Comparison of ENCODE assay signal across 16 mouse cellular contexts in the genomic region with DNA sequence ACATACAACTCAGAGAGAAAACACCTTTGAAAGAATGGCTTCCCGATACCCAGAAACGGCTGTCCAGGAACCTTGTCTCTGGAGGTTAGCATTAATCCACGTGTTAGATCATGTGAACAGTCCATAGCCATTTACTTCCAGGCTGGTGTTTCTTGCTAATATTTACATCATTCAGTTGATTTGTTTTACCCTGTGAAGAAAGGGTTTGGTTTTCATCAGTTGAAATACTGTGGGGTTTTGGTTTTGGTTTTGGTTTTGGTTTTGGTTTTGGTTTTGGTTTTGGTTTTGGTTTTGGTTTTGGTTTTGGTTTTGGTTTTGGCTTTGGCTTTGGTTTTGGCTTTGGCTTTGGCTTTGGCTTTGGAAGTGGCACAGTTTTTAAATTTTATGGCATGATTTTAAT. TPM values are rescaled to one million over a fixed set of nuclear protein-coding genes. Genes with fewer than 3 reads are reported as not detected.
DNase-seq lines count a peak whose midpoint lies in the region; ATAC-seq and TF ChIP-seq lines count a peak whose summit lies in the region.
"Had no signal": no experiment of that assay in that cellular context is flagged by ENCODE, and none has a peak within 500 bp of the region (broad histone marks: within the 10 kb centered on the region; RNA-seq: fewer than 3 reads in every experiment).

No protein-coding gene starts in this region.

- H3K27me3 ChIP-seq in CH12.LX (replicated peaks) = no peaks in the 10 kb centered on the region
- H3K27me3 ChIP-seq in midbrain, embryonic 14.5 days (ENCODE audit: control insufficient read depth, insufficient read depth, low read length) = peaks cover 5% of the 10 kb centered on the region; the same call in 1 of the 2 replicates

- in situ Hi-C loops in CH12.LX (cut with MboI; ENCODE audit: low pct_ligation_motif_present, low pct_unique_long_range_greater_than_20kb, low sequenced_read_pairs) = no loop called here

- no peak for TF ChIP-seq EP300 in CH12.LX (IDR thresholded peaks at IDR 0.05; ENCODE audit: low read length)

- peak; percentile 17 for ATAC-seq in activated CD4-positive, CD25-positive, alpha-beta regulatory T cell, adult 4 months
- no peak for ATAC-seq in midbrain, embryonic 14.5 days (ENCODE audit: low FRiP score, low TSS enrichment)
- ATAC-seq: forebrain, embryonic 13.5 days; forebrain, embryonic 16.5 days; hindbrain, embryonic 16.5 days; intestine, postnatal 0 days had no signal

- H3K36me3 ChIP-seq in CH12.LX (replicated peaks in 1 of 2; ENCODE audit: control insufficient read depth in 1 of 2, insufficient read depth in 1 of 2, low read length in 1 of 2) = no peaks in the 10 kb centered on the region
- no peaks in the 10 kb centered on the region for H3K36me3 ChIP-seq in midbrain, embryonic 14.5 days (ENCODE audit: control insufficient read depth, insufficient read depth, low read length)
- H3K36me3 ChIP-seq: forebrain, embryonic 10.5 days; hindbrain, embryonic 13.5 days had no signal

- H3K79me2 ChIP-seq in CH12.LX (replicated peaks; ENCODE audit: control insufficient read depth, extremely low read depth, insufficient read depth, poor library complexity, severe bottlenecking) = no peaks in the 10 kb centered on the region

- TF ChIP-seq POLR2A in CH12.LX (IDR thresholded peaks at IDR 0.05; ENCODE audit: low read depth, low read length) = no peak

- TF ChIP-seq RAD21 in CH12.LX (IDR thresholded peaks at IDR 0.05; ENCODE audit: low read depth, low read length) = no peak

- peak; percentile 28 for DNase-seq in CD4-positive helper T cell, adult 2 months (ENCODE audit: low read depth, low spot score)
- no peak for DNase-seq in CH12.LX (ENCODE audit: extremely low read depth)
- DNase-seq in naive thymus-derived CD4-positive, alpha-beta T cell, adult 2 months (ENCODE audit: low read depth) = peak; percentile 50
- no peak for DNase-seq in midbrain, embryonic 14.5 days
- DNase-seq in kidney, adult 8-10 months = no peak
- no peak for DNase-seq in left cerebral cortex, adult 11 months (ENCODE audit: low spot score)
- no peak for DNase-seq in right cerebral cortex, postnatal 14 days

- peaks cover 9% of the 10 kb centered on the region for H3K9me3 ChIP-seq in CH12.LX (replicated peaks; ENCODE audit: low read length)
- no peaks in the 10 kb centered on the region for H3K9me3 ChIP-seq in midbrain, embryonic 14.5 days (ENCODE audit: control insufficient read depth, low read length)
- H3K9me3 ChIP-seq: hindbrain, embryonic 13.5 days had no signal

- dilution Hi-C loops in CH12.LX (cut with MboI; ENCODE audit: extremely low pct_ligation_motif_present, extremely low pct_unique_long_range_greater_than_20kb, low sequenced_read_pairs) = no loop called here

- H3K9ac ChIP-seq in CH12.LX (ENCODE audit: insufficient read depth, low read depth) = no peak overlapping the region
- H3K9ac ChIP-seq in midbrain, embryonic 14.5 days (replicated peaks; ENCODE audit: low read length) = no peak overlapping the region
- H3K9ac ChIP-seq: forebrain, embryonic 13.5 days; hindbrain, embryonic 13.5 days had no signal

- no peak overlapping the region for H3K27ac ChIP-seq in CH12.LX (ENCODE audit: insufficient read depth, low read depth)
- no peak overlapping the region for H3K27ac ChIP-seq in midbrain, embryonic 14.5 days (replicated peaks; ENCODE audit: low read depth, low read length)
- H3K27ac ChIP-seq: forebrain, embryonic 10.5 days; forebrain, embryonic 13.5 days; gastrocnemius, adult 2 months; hindbrain, embryonic 13.5 days had no signal

- TF ChIP-seq CTCF in CH12.LX (conservative IDR thresholded peaks at IDR 0.05 in 1 of 2, IDR thresholded peaks at IDR 0.05 in 1 of 2; ENCODE audit: low read depth in 2 of 2, low read length in 2 of 2) = no peak

- H3K4me3 ChIP-seq in CH12.LX (replicated peaks in 1 of 3; ENCODE audit: low read depth in 2 of 3, low read length in 2 of 3, poor library complexity in 1 of 3) = no peak overlapping the region
- H3K4me3 ChIP-seq in midbrain, embryonic 14.5 days (replicated peaks; ENCODE audit: low read depth, low read length) = no peak overlapping the region
- H3K4me3 ChIP-seq: forebrain, embryonic 10.5 days; forebrain, embryonic 13.5 days; gastrocnemius, adult 2 months; hindbrain, embryonic 13.5 days had no signal

- H3K4me2 ChIP-seq in CH12.LX (ENCODE audit: insufficient read depth, low read depth, poor library complexity, severe bottlenecking) = no peak overlapping the region
- H3K4me2 ChIP-seq in midbrain, embryonic 14.5 days (ENCODE audit: low read length) = no peak overlapping the region
- H3K4me2 ChIP-seq: forebrain, embryonic 13.5 days; heart, embryonic 11.5 days; hindbrain, embryonic 13.5 days had no signal

- 87% methylated on average over 3 of the region's 3 CpGs for WGBS in midbrain, embryonic 14.5 days

- H3K4me1 ChIP-seq in CH12.LX (ENCODE audit: control insufficient read depth in 1 of 2, insufficient read depth in 2 of 2) = peaks cover 8 to 28% of the 10 kb centered on the region in 2 experiments
- H3K4me1 ChIP-seq in midbrain, embryonic 14.5 days (ENCODE audit: control insufficient read depth, insufficient read depth, low read length) = peaks cover 8% of the 10 kb centered on the region

TF ChIP-seq in CH12.LX, 34 proteins besides CTCF, POLR2A, EP300 and RAD21:
- TF ChIP-seq TBP (conservative IDR thresholded peaks at IDR 0.05; ENCODE audit: low read depth, low read length) = no peak
- TF ChIP-seq E2F4 (IDR thresholded peaks at IDR 0.05; ENCODE audit: insufficient replicate concordance, low read depth, low read length) = no peak
- no peak for TF ChIP-seq NELFE (IDR thresholded peaks at IDR 0.05; ENCODE audit: low read depth, low read length)
- peak; percentile 95 for TF ChIP-seq ETS1 (conservative IDR thresholded peaks at IDR 0.05; ENCODE audit: low read depth, low read length)
- TF ChIP-seq CHD2 (IDR thresholded peaks at IDR 0.05; ENCODE audit: low read length) = no peak

RNA-seq across cellular contexts. Expression of a gene that starts 5.0 kb away (rescaled TPM):
- total RNA-seq in CH12.LX (2012; rRNA removed) (not detected in 2 replicates), CH12.LX (2014; rRNA removed) (not detected in 2 replicates)
- not detected in 2 replicates for polyA plus RNA-seq in CH12.LX (2012; ENCODE audit: insufficient read length, low read depth)
- polyA plus RNA-seq in activated CD4-positive, CD25-positive, alpha-beta regulatory T cell, adult 4 months (2017; shearing (Covaris generic)) = under 1 TPM; 0.09 to 0.42 TPM
- polyA plus RNA-seq in midbrain, embryonic 14.5 days (2014; fragmentation: Nextera tagmentation; extraction: Ambion mirVana) = 3.7 and 3.8 TPM in 2 replicates

Comparison
In these comparisons a context has a peak if more than half of its experiments do, and no peak if none do; other contexts are left out.
1. DNase-seq: peak in CD4-positive helper T cell, adult 2 months (single experiment) and naive thymus-derived CD4-positive, alpha-beta T cell, adult 2 months (single experiment); none in CH12.LX (single experiment), midbrain, embryonic 14.5 days (single experiment), kidney, adult 8-10 months (0 of 2), left cerebral cortex, adult 11 months (single experiment) and right cerebral cortex, postnatal 14 days (single experiment).